Mouse (Mus musculus) intestine, embryonic 16.5 days (tissue): ENCODE results near the gene Fyn. TPM values are rescaled to one million over a fixed set of nuclear protein-coding genes. Genes with fewer than 3 reads are reported as not detected.

Source experiments
- ATAC-seq: fragments of 200-750 bp; cut with Nextera tagmentation; 2 replicates; pipeline ENCODE4 v1.8.0; 2017; ENCODE audit warnings: moderate TSS enrichment, moderate library complexity
- H3K27ac ChIP-seq: fragments of 300-500 bp; sonication (generic); 2 replicates; pipeline ENCODE4 v1.5.1; 2014; ENCODE audit warnings: mild to moderate bottlenecking, low read length
- H3K27me3 ChIP-seq: fragments of 300-500 bp; sonication (generic); replicated peaks from 2 replicates; pipeline ENCODE4 v1.6.1; 2014; ENCODE audit warnings: low read length, control low read depth, mixed read lengths; ENCODE audit not compliant: control insufficient read depth, insufficient read depth
- H3K36me3 ChIP-seq: fragments of 300-500 bp; sonication (generic); 2 replicates; pipeline ENCODE4 v1.6.1; 2014; ENCODE audit warnings: low read length, control low read depth; ENCODE audit not compliant: control insufficient read depth, insufficient read depth
- H3K4me1 ChIP-seq: fragments of 300-500 bp; sonication (generic); 2 replicates; pipeline ENCODE4 v1.6.1; 2014; ENCODE audit warnings: low read length, control low read depth, mixed read lengths; ENCODE audit not compliant: control insufficient read depth, insufficient read depth
- H3K4me2 ChIP-seq: fragments of 300-500 bp; sonication (generic); 2 replicates; pipeline ENCODE4 v1.6.1; 2014; ENCODE audit warnings: low read depth, low read length, control low read depth
- H3K4me3 ChIP-seq: fragments of 300-500 bp; sonication (generic); 2 replicates; pipeline ENCODE4 v1.5.1; 2014; ENCODE audit warnings: mild to moderate bottlenecking, low read length
- H3K9ac ChIP-seq: fragments of 300-500 bp; sonication (generic); 2 replicates; pipeline ENCODE4 v1.6.1; 2014; ENCODE audit warnings: low read depth, low read length
- H3K9me3 ChIP-seq: fragments of 300-500 bp; sonication (generic); 2 replicates; pipeline ENCODE4 v1.6.1; 2016; ENCODE audit warnings: low read length, control low read depth; ENCODE audit not compliant: control insufficient read depth
- WGBS: fragments of 180-500 bp; shearing (Covaris S2); extraction: QIAGEN DNeasy Blood & Tissue Kit; methylation state at CpG from one replicate; pipeline ENCODE4 v1.1.7; 2014; 5-methylcytosine and 5-hydroxymethylcytosine counted together
- polyA plus RNA-seq: library from polyadenylated mRNA; unstranded; fragments of >200 nt; fragmentation: Nextera tagmentation; extraction: Ambion mirVana; gene quantifications from 2 replicates; pipeline ENCODE4 v1.2.1, GENCODE M21; 2015

Gene Fyn
- polyA plus RNA-seq, 1 experiment from 2014 or later: 16.1 TPM

- no peaks in the 10 kb centered on the region for H3K36me3 ChIP-seq
- peaks cover 6% of the 10 kb centered on the region for H3K4me1 ChIP-seq
- no peaks in the 10 kb centered on the region for H3K27me3 ChIP-seq
- H3K4me3 ChIP-seq: no peak overlapping the region
- no peak overlapping the region for H3K27ac ChIP-seq
- no peak for ATAC-seq
- no peak overlapping the region for H3K4me2 ChIP-seq
- no peaks in the 10 kb centered on the region; the same call in 1 of the 2 replicates for H3K9me3 ChIP-seq
- no peak overlapping the region for H3K9ac ChIP-seq
- WGBS: 85% methylated on average over 6 of the region's 6 CpGs
Measured at GRCm38 (mm10) chr10:39576466-39576865, 207.8 kb downstream of the Fyn start.

- Histone ChIP-seq H3K9ac (no peak overlapping the region), H3K27ac (no peak overlapping the region), H3K4me1 (no peaks in the 10 kb centered on the region), H3K27me3 (no peaks in the 10 kb centered on the region), H3K36me3 (no peaks in the 10 kb centered on the region), H3K4me3 (no peak overlapping the region), H3K9me3 (no peaks in the 10 kb centered on the region), H3K4me2 (no peak overlapping the region)
- 82% methylated on average over 8 of the region's 8 CpGs for WGBS
- ATAC-seq: no peak
Measured at GRCm38 (mm10) chr10:39580477-39580876, 211.8 kb downstream of the Fyn start.

- no peak overlapping the region for H3K4me3 ChIP-seq
- no peaks in the 10 kb centered on the region for H3K9me3 ChIP-seq
- 83% methylated on average over 2 of the region's 2 CpGs for WGBS
- H3K27me3 ChIP-seq: no peaks in the 10 kb centered on the region
- no peak; the same call in 1 of the 2 replicates for ATAC-seq
- H3K9ac ChIP-seq: no peak overlapping the region
- no peak overlapping the region for H3K27ac ChIP-seq
- no peaks in the 10 kb centered on the region for H3K36me3 ChIP-seq
- H3K4me1 ChIP-seq: peaks cover 4% of the 10 kb centered on the region
- H3K4me2 ChIP-seq: no peak overlapping the region
Measured at GRCm38 (mm10) chr10:39582385-39582784, 213.7 kb downstream of the Fyn start.

GRCm38 (mm10) chr10:39583718-39584117 lies 215.1 kb downstream of the Fyn start:
- H3K9ac ChIP-seq: no peak overlapping the region

GRCm38 (mm10) chr10:39587290-39587925 lies 218.8 kb downstream of the Fyn start:
- no peak overlapping the region for H3K4me2 ChIP-seq
- H3K4me1 ChIP-seq: peaks cover 13% of the 10 kb centered on the region
- H3K27ac ChIP-seq: no peak overlapping the region; the same call in 1 of the 2 replicates
- 42% methylated on average over 5 of the region's 5 CpGs for WGBS
- no peak overlapping the region for H3K9ac ChIP-seq
- no peaks in the 10 kb centered on the region for H3K27me3 ChIP-seq
- H3K36me3 ChIP-seq: no peaks in the 10 kb centered on the region
- no peaks in the 10 kb centered on the region for H3K9me3 ChIP-seq
- H3K4me3 ChIP-seq: no peak overlapping the region
- ATAC-seq: 0 out of 2 replicates have a peak, but pooled peaks have one; percentile 31

More at GRCm38 (mm10) chr10:39583718-39584117, 215.1 kb downstream of the Fyn start:
- 84% methylated on average over 12 of the region's 12 CpGs for WGBS
- ATAC-seq: no peak
- Histone ChIP-seq H3K4me2 (no peak overlapping the region), H3K9me3 (no peaks in the 10 kb centered on the region), H3K36me3 (no peaks in the 10 kb centered on the region), H3K4me1 (peaks cover 13% of the 10 kb centered on the region), H3K27me3 (no peaks in the 10 kb centered on the region), H3K27ac (no peak overlapping the region), H3K4me3 (no peak overlapping the region)

- Histone ChIP-seq H3K4me1 (peaks cover 13% of the 10 kb centered on the region), H3K36me3 (no peaks in the 10 kb centered on the region), H3K4me3 (no peak overlapping the region), H3K9ac (no peak overlapping the region), H3K4me2 (no peak overlapping the region), H3K27me3 (no peaks in the 10 kb centered on the region), H3K27ac (no peak overlapping the region), H3K9me3 (no peaks in the 10 kb centered on the region)
- WGBS: 56% methylated on average over 8 of the region's 8 CpGs
- ATAC-seq: no peak
Measured at GRCm38 (mm10) chr10:39587973-39588746, 219.5 kb downstream of the Fyn start.

GRCm38 (mm10) chr10:39589765-39590546 lies 221.3 kb downstream of the Fyn start:
- H3K36me3 ChIP-seq: no peaks in the 10 kb centered on the region; the same call in 1 of the 2 replicates
- 78% methylated on average over 19 of the region's 19 CpGs for WGBS
- no peak overlapping the region for H3K4me2 ChIP-seq
- ATAC-seq: no peak
- peaks cover 9% of the 10 kb centered on the region; the same call in 1 of the 2 replicates for H3K9me3 ChIP-seq
- no peak overlapping the region for H3K9ac ChIP-seq
- no peaks in the 10 kb centered on the region for H3K27me3 ChIP-seq
- H3K4me1 ChIP-seq: peaks cover 13% of the 10 kb centered on the region
- no peak overlapping the region for H3K27ac ChIP-seq
- no peak overlapping the region for H3K4me3 ChIP-seq

GRCm38 (mm10) chr10:39590629-39591028 lies 222.0 kb downstream of the Fyn start:
- Histone ChIP-seq H3K4me1 (peaks cover 13% of the 10 kb centered on the region), H3K9me3 (peaks cover 9% of the 10 kb centered on the region; the same call in 1 of the 2 replicates), H3K27me3 (no peaks in the 10 kb centered on the region), H3K36me3 (no peaks in the 10 kb centered on the region; the same call in 1 of the 2 replicates), H3K4me3 (no peak overlapping the region), H3K9ac (no peak overlapping the region), H3K27ac (no peak overlapping the region), H3K4me2 (no peak overlapping the region)
- no peak for ATAC-seq
- WGBS: 90% methylated on average over 10 of the region's 10 CpGs

- Histone ChIP-seq H3K9ac (no peak overlapping the region), H3K4me1 (peaks cover 13% of the 10 kb centered on the region), H3K4me3 (no peak overlapping the region), H3K9me3 (peaks cover 9% of the 10 kb centered on the region; the same call in 1 of the 2 replicates), H3K4me2 (no peak overlapping the region), H3K27me3 (no peaks in the 10 kb centered on the region), H3K27ac (no peak overlapping the region), H3K36me3 (no peaks in the 10 kb centered on the region; the same call in 1 of the 2 replicates)
- no peak for ATAC-seq
- WGBS: 88% methylated on average over 4 of the region's 4 CpGs
Measured at GRCm38 (mm10) chr10:39592501-39592900, 223.8 kb downstream of the Fyn start.
